Mouse (Mus musculus) retina, adult 2 months (tissue): ENCODE results near the gene Otub2.
"Not testable (repeated sequence)": the region's sequence is repeated elsewhere in the genome, so short reads cannot be mapped to it uniquely, and the experiment has no call there.

Experiments
- DNase-seq: peaks from one replicate; pipeline ENCODE4 v3.0.0-alpha.2; 2012; ENCODE audit warnings: low read depth, low spot score

Gene Otub2

DNA sequence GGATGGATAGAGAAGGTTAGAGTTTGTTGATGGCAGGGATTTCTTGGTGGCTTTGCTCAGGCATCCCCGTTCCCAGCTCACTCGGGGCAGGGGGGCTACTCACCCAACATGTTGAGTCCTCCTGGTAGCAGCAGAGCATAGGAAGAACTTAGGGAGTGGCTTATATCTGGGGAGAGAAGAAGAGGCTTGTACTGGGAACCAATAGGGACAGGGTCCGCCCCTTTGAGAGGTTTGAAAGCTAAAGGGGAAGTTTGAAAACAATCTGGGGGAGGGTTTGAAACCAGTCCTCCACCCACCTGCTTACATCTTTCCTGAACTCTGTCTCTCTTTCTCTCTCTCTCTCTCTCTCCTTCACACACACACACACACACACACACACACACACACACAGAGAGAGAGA lies 55.0 kb downstream of the Otub2 start, which contains the start of gene Ifi27l2a:
TSS of gene Ifi27l2a (minus strand) at position 157 of the 400 bp plus-strand sequence.
- DNase-seq, result no peak

DNA sequence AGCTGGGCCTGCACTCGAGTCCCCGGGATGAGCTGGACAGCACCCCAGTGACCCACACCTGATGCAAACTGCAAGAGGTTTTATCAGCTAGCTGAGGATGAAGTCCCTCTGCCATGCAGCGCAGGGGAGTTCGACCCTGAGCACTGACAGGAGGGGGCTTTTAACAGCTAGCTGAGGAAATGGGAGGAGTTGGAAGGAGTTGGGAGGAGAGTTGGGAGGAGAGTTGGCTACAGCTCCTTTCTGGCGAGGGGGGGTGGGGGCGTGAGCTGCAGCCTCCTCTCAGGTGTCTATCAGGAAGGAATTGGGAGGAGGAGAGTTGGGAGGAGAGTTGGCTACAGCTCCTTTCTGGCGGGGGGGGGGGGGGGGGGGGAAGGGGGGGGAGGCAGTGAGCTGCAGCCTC lies 55.8 kb downstream of the Otub2 start:
- DNase-seq, result not testable (repeated sequence)

DNA sequence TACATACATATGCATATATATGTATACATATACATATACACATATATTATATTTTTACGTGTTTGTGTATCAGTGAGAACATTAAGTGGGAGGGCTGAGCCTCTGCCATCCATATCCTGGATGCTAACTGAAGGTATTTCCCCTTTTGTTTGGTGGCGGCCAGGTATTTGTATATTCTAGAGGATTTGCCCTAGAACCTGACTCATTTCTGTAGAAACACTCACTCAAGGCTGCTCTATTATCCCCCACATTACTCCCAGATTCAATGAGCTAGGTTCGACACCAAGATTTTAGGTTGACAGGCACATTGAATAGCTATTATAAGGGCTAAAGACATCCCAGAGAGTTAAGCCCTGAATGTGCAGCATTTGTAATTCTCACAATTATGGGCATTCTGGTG lies 56.6 kb downstream of the Otub2 start:
- no peak for DNase-seq

DNA sequence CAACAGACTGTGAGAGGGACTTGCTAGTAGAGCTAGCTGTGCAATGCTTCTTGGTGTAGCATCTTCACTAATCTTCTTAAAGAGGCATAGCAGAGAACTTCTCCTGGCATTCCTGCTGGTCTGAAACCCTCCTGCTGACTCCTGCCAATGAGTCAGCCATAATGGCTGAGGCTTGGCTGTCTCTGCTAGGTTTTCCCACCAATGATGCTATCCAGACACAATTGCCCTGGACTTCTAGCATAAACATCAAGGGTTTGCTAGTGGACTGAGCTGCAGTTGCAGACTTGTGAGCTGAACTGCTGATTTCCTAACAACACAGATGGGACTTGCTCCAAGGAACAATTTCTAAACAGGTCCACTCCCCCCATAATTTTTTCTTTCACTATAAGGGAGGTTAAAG lies 64.9 kb downstream of the Otub2 start:
- no peak for DNase-seq
